Mouse (Mus musculus) olfactory bulb, adult 2 months (tissue): Measurements from ENCODE around the gene Adamts7.

Experiments used
- CTCF ChIP-seq: fragments of 200-500 bp; IDR thresholded peaks from 2 replicates; pipeline ENCODE4 v1.5.1; 2012; ENCODE audit warnings: low read depth, mild to moderate bottlenecking, low read length, moderate library complexity; ENCODE audit not compliant: insufficient read depth
- POLR2A ChIP-seq: fragments of 200-500 bp; IDR thresholded peaks from 2 replicates; pipeline ENCODE4 v1.6.1; 2012; ENCODE audit warnings: mild to moderate bottlenecking, low read depth, low read length, moderate library complexity; ENCODE audit not compliant: insufficient read depth

DNA sequence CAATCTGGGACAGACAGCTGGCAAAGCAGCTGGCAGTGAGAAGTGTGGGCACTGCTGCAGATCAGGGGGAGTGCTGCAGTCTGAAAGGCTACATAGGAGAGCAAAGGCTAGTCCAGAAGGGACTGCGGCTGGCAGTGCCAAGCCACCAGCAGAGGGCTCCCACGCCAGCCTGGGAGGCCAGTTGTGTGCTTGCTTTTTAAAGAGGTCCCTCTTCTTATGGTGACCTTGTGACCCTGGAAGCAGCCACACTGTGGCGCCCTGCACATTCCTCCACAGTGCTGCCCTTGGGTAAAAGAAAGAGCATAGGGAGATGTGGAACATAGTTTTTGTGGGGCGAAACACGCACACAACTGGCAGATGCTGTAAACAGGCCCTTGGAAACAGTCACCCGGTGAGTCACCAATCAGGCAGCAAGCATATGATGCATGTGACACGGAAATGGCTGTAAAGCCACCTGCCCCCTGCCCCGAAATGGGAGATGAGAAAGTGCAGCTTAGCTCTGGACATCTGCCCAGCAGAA lies 41.6 kb downstream of the Adamts7 start:
- no peak for TF ChIP-seq CTCF
- no peak for TF ChIP-seq POLR2A
